Mouse (Mus musculus) brown adipose tissue, adult 24 weeks (tissue): ENCODE results near the gene Skida1. TPM values are rescaled to one million over a fixed set of nuclear protein-coding genes. Genes with fewer than 3 reads are reported as not detected.
"Not testable (repeated sequence)": the region's sequence is repeated elsewhere in the genome, so short reads cannot be mapped to it uniquely, and the experiment has no call there.

Source experiments
- H3K27ac ChIP-seq: fragments of 200-500 bp; replicated peaks from 2 replicates; pipeline ENCODE4 v1.5.1; 2012; ENCODE audit warnings: low read depth, mild to moderate bottlenecking, low read length
- H3K4me1 ChIP-seq: fragments of 200-500 bp; 2 replicates; pipeline ENCODE4 v1.6.1; 2012; ENCODE audit warnings: low read length, mixed read lengths; ENCODE audit not compliant: control insufficient read depth, insufficient read depth, insufficient read length
- H3K4me3 ChIP-seq: fragments of 200-500 bp; 2 replicates; pipeline ENCODE4 v1.5.1; 2012; ENCODE audit warnings: low read depth, mild to moderate bottlenecking, low read length, moderate library complexity; ENCODE audit not compliant: insufficient read depth
- polyA plus RNA-seq: library from polyadenylated mRNA; stranded (reverse); fragments of >200 nt; gene quantifications from 2 replicates; pipeline ENCODE4 v1.2.4, GENCODE M21; 2012; ENCODE audit not compliant: missing spikeins, insufficient read depth, insufficient read length

Gene Skida1
- 0.25 and 0.55 TPM in 2 replicates for polyA plus RNA-seq

GRCm38 (mm10) chr2:18048453-18049075, at the start of gene Skida1:
Gene Skida1, minus strand, starts transcription at chr2:18049051.
- Histone ChIP-seq H3K27ac (peak within 1 kb of the TSS; percentile 57), H3K4me3 (peak within 1 kb of the TSS; percentile 97), H3K4me1 (peaks cover 9% of the 10 kb centered on the region; the same call in 1 of the 2 replicates)

GRCm38 (mm10) chr2:18095804-18096203, 47.0 kb upstream of the Skida1 start:
- Histone ChIP-seq H3K27ac (no peak overlapping the region), H3K4me1 (no peaks in the 10 kb centered on the region; the same call in 1 of the 2 replicates), H3K4me3 (no peak overlapping the region)

- Histone ChIP-seq H3K27ac (no peak overlapping the region), H3K4me1 (no peaks in the 10 kb centered on the region; the same call in 1 of the 2 replicates), H3K4me3 (no peak overlapping the region)
Measured at GRCm38 (mm10) chr2:18094319-18094718, 45.5 kb upstream of the Skida1 start.

GRCm38 (mm10) chr2:18093858-18094257, 45.0 kb upstream of the Skida1 start:
- Histone ChIP-seq H3K4me3 (no peak overlapping the region), H3K4me1 (no peaks in the 10 kb centered on the region; the same call in 1 of the 2 replicates), H3K27ac (no peak overlapping the region)

- H3K27ac ChIP-seq, H3K4me1 ChIP-seq, H3K4me3 ChIP-seq: not testable (repeated sequence)
Measured at GRCm38 (mm10) chr2:18087695-18088094, 38.8 kb upstream of the Skida1 start.

- no peak overlapping the region for H3K4me3 ChIP-seq
- no peak overlapping the region for H3K27ac ChIP-seq
- H3K4me1 ChIP-seq: no peaks in the 10 kb centered on the region
Measured at GRCm38 (mm10) chr2:18080182-18080860, 31.5 kb upstream of the Skida1 start.

GRCm38 (mm10) chr2:18071947-18072346, 23.1 kb upstream of the Skida1 start:
- H3K27ac ChIP-seq: no peak overlapping the region

GRCm38 (mm10) chr2:18068071-18068796, 19.4 kb upstream of the Skida1 start:
- H3K4me1 ChIP-seq: no peaks in the 10 kb centered on the region; the same call in 1 of the 2 replicates
- no peak overlapping the region for H3K4me3 ChIP-seq
- H3K27ac ChIP-seq: no peak overlapping the region

More at GRCm38 (mm10) chr2:18071947-18072346, 23.1 kb upstream of the Skida1 start:
- H3K4me1 ChIP-seq: no peaks in the 10 kb centered on the region
- H3K4me3 ChIP-seq: no peak overlapping the region

GRCm38 (mm10) chr2:18066436-18066835, 17.6 kb upstream of the Skida1 start:
- Histone ChIP-seq H3K27ac (no peak overlapping the region), H3K4me3 (no peak overlapping the region)

GRCm38 (mm10) chr2:18065708-18066030, 16.8 kb upstream of the Skida1 start:
- Histone ChIP-seq H3K4me1 (no peaks in the 10 kb centered on the region; the same call in 1 of the 2 replicates), H3K4me3 (peak overlapping the region; percentile 71), H3K27ac (peak overlapping the region; percentile 35)

More at GRCm38 (mm10) chr2:18066436-18066835, 17.6 kb upstream of the Skida1 start:
- H3K4me1 ChIP-seq: no peaks in the 10 kb centered on the region; the same call in 1 of the 2 replicates

GRCm38 (mm10) chr2:18064941-18065707, 16.3 kb upstream of the Skida1 start:
- Histone ChIP-seq H3K4me3 (peak overlapping the region; percentile 97), H3K27ac (peak overlapping the region; percentile 91), H3K4me1 (no peaks in the 10 kb centered on the region; the same call in 1 of the 2 replicates)

- H3K4me3 ChIP-seq: peak overlapping the region; percentile 97
- H3K4me1 ChIP-seq: no peaks in the 10 kb centered on the region; the same call in 1 of the 2 replicates
- peak overlapping the region; percentile 93 for H3K27ac ChIP-seq
Measured at GRCm38 (mm10) chr2:18064356-18064858, 15.6 kb upstream of the Skida1 start.

GRCm38 (mm10) chr2:18063763-18064251, 15.0 kb upstream of the Skida1 start:
- Histone ChIP-seq H3K4me1 (no peaks in the 10 kb centered on the region; the same call in 1 of the 2 replicates), H3K4me3 (peak overlapping the region; percentile 97), H3K27ac (peak overlapping the region; percentile 93)

- no peak overlapping the region for H3K27ac ChIP-seq
- no peaks in the 10 kb centered on the region; the same call in 1 of the 2 replicates for H3K4me1 ChIP-seq
- H3K4me3 ChIP-seq: no peak overlapping the region
Measured at GRCm38 (mm10) chr2:18060396-18060795, 11.5 kb upstream of the Skida1 start.
